Mouse (Mus musculus) layer of hippocampus, adult 2 months (tissue): ENCODE measurements around the gene Prkag2. TPM values are rescaled to one million over a fixed set of nuclear protein-coding genes. Genes with fewer than 3 reads are reported as not detected.
A peak's percentile ranks its signal among the peaks of the same experiment; 100 is the strongest.

Experiments used
- DNase-seq, 2 experiments: peaks; one replicate each; pipeline ENCODE4 v3.0.0; 2022; ENCODE audit warnings: low spot score in 2 of 2
- H3K27ac ChIP-seq: fragments of 200-600 bp; 2 replicates; pipeline ENCODE4 v1.8.1; 2022
- H3K4me3 ChIP-seq: fragments of 200-600 bp; 2 replicates; pipeline ENCODE4 v1.8.1; 2022; ENCODE audit warnings: mild to moderate bottlenecking
- CTCF ChIP-seq: fragments of 200-600 bp; conservative IDR thresholded peaks from 2 replicates; pipeline ENCODE4 v1.8.1; 2022; ENCODE audit warnings: antibody characterized with exemption, mild to moderate bottlenecking, moderate library complexity
- total RNA-seq, 2 experiments: library from RNA; stranded (reverse); gene quantifications; 2 replicates each; pipeline ENCODE4 v1.2.3; 2021

Gene Prkag2
- total RNA-seq, 2 experiments from 2014 or later, result 177 to 193 TPM

DNA sequence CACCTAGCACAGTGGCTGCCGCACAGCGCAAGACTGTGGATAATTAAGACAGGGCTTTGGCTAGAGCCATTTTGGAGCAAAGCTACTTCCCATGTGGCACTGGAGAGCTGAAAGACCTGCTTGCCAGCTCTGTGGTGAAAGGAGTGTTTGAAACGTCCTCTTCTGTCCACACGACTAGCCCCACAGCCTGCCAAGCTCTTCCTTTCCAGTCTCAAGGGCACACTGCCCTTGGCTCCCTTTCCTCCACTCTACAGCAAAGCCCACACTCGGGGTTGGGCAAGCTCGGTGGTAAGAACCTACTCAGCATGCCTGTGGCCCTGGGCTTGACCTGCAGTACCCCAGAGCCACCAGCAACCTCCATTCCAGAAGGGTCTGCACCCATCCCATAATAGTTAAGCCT, 118.7 kb downstream of the Prkag2 start:
- H3K27ac ChIP-seq, result peak overlapping the region; percentile 67
- peak in 1 of 2 experiments; percentile 47 for DNase-seq
- peak; percentile 48 for TF ChIP-seq CTCF

GRCm38 (mm10) chr5:24979968-24980345, 120.5 kb downstream of the Prkag2 start:
- Histone ChIP-seq H3K27ac (no peak overlapping the region), H3K4me3 (no peak overlapping the region)
- TF ChIP-seq CTCF, result no peak
- DNase-seq, result no peak

More for the DNA sequence above, 118.7 kb downstream of the Prkag2 start:
- H3K4me3 ChIP-seq, result no peak overlapping the region

GRCm38 (mm10) chr5:24979312-24979967, 121.0 kb downstream of the Prkag2 start:
- H3K4me3 ChIP-seq, result no peak overlapping the region
- H3K27ac ChIP-seq, result no peak overlapping the region
- DNase-seq, result no peak
- TF ChIP-seq CTCF, result no peak

DNA sequence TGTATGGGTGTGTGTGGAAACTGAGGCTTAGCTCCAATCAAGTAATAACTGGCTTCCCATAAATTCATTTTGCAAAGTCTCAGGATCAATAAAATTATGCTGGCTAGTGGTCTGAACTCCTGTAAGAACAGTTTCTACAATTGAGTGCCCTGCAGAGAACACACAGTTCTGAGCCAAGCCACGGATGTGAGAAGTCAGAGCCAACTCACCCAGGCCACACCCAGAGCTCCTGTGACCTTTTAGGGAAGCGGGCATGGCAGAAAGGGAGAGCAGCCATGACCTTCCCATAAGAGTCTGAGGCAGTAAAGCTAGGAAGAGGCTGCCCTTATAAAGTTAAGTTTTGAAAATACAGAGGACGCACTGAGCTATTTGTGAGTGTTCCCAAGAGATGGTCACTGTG, 123.5 kb downstream of the Prkag2 start:
- no peak for DNase-seq
- Histone ChIP-seq H3K27ac (no peak overlapping the region), H3K4me3 (no peak overlapping the region)
- no peak for TF ChIP-seq CTCF

GRCm38 (mm10) chr5:24976236-24976635, 124.2 kb downstream of the Prkag2 start:
- Histone ChIP-seq H3K4me3 (no peak overlapping the region), H3K27ac (no peak overlapping the region)
- no peak for DNase-seq
- no peak for TF ChIP-seq CTCF

- no peak overlapping the region for H3K4me3 ChIP-seq
- TF ChIP-seq CTCF, result peak; percentile 42
- H3K27ac ChIP-seq, result no peak overlapping the region
- DNase-seq, result no peak
These were observed 125.3 kb downstream of the Prkag2 start for GRCm38 (mm10) chr5:24975100-24975499.

- no peak for DNase-seq
- Histone ChIP-seq H3K4me3 (no peak overlapping the region), H3K27ac (no peak overlapping the region)
- no peak for TF ChIP-seq CTCF
These were observed 126.7 kb downstream of the Prkag2 start for GRCm38 (mm10) chr5:24973672-24974225.

- Histone ChIP-seq H3K27ac (no peak overlapping the region), H3K4me3 (no peak overlapping the region)
- no peak for DNase-seq
- TF ChIP-seq CTCF, result peak; percentile 35
These were observed 127.2 kb downstream of the Prkag2 start for GRCm38 (mm10) chr5:24973228-24973627.

GRCm38 (mm10) chr5:24970552-24971275, 129.7 kb downstream of the Prkag2 start:
- Histone ChIP-seq H3K27ac (no peak overlapping the region), H3K4me3 (no peak overlapping the region)
- no peak for TF ChIP-seq CTCF
- no peak for DNase-seq

DNA sequence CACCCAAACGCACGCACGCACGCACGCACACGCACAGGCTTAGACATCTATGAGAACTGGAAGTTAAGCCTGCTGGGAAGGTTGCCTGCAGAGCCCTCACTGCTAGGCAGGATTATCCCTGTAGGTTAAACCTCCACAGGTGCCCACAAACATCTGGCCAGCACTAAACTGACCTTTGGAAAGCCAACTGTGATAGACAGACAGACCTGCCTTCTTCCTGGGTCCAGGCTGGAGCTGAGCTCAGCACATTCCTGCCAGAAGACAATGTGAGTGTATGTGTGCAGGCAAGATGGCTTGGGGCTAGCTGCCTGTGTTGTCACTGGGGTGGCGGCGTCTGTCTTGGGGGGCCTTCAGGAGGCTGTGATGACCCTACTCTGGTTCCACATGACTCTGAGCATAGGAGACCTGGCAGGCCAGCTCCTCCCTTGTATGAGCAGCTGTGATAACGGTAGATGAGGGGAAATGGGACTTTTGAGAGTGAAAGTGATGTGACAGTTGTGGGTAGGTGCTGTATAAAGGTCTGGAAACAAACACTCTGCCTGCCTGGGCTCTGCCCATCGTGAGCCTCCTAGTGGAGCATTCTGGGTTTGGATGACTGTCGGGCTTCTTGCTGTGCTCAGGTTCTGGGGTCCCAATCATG, 131.1 kb downstream of the Prkag2 start:
- TF ChIP-seq CTCF, result peak; percentile 47
- DNase-seq, result no peak
- no peak overlapping the region for H3K27ac ChIP-seq
- no peak overlapping the region for H3K4me3 ChIP-seq

- Histone ChIP-seq H3K4me3 (no peak overlapping the region), H3K27ac (no peak overlapping the region)
- no peak for TF ChIP-seq CTCF
- no peak for DNase-seq
These were observed 131.7 kb downstream of the Prkag2 start for GRCm38 (mm10) chr5:24968792-24969191.

GRCm38 (mm10) chr5:24967898-24968535, 132.4 kb downstream of the Prkag2 start:
- no peak for DNase-seq

DNA sequence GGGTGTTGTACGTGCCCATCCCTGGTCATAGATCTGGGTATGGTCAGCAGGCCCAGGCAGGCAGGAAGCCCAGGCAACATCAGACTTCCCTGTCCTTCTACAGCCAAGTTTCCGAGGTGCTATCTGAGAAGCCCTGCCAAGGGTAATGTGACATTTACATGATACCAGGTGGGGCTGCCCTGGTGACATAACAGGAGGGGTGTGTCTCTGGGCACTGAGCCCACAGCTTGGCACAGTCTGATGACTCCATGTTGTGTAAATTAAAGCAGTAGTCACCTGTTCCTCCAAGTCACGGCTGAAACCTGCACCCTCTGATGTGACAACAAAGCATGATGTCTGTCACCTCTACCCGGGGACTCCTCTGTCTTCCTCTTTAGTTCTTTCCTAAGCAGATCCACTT, 136.7 kb downstream of the Prkag2 start:
- TF ChIP-seq CTCF, result no peak
- 0 out of 2 replicates have a peak overlapping the region, but pooled peaks have one; percentile 23 for H3K27ac ChIP-seq
- DNase-seq, result no peak
- no peak overlapping the region for H3K4me3 ChIP-seq

More at GRCm38 (mm10) chr5:24967898-24968535, 132.4 kb downstream of the Prkag2 start:
- no peak overlapping the region for H3K27ac ChIP-seq
- H3K4me3 ChIP-seq, result no peak overlapping the region
- TF ChIP-seq CTCF, result no peak
